Mouse (Mus musculus) macrophage (primary cell): ENCODE measurements around the gene Eif2ak4. TPM values are rescaled to one million over a fixed set of nuclear protein-coding genes. Genes with fewer than 3 reads are reported as not detected.
A peak's percentile ranks its signal among the peaks of the same experiment; 100 is the strongest.

Source experiments
- H3K27ac ChIP-seq: fragments of 350-480 bp; formaldehyde crosslinking; 2 replicates; pipeline ENCODE4 v1.9.0; 2021
- H3K36me3 ChIP-seq: fragments of 350-480 bp; formaldehyde crosslinking; 2 replicates; pipeline ENCODE4 v1.9.0; 2021; ENCODE audit errors: inconsistent target
- H3K4me3 ChIP-seq: fragments of 350-480 bp; formaldehyde crosslinking; 2 replicates; pipeline ENCODE4 v1.9.0; 2021; ENCODE audit errors: inconsistent target
- H3K79me2 ChIP-seq: fragments of 350-480 bp; formaldehyde crosslinking; 2 replicates; pipeline ENCODE4 v1.9.0; 2021; ENCODE audit errors: inconsistent target
- WGBS: methylation state at CpG from one replicate; pipeline ENCODE4 v1.1.7; 2026; ENCODE audit warnings: inconsistent platforms; ENCODE audit not compliant: missing documents; 5-methylcytosine and 5-hydroxymethylcytosine counted together
- polyA plus RNA-seq: library from polyadenylated mRNA; stranded (reverse); fragments of 250-400 nt; gene quantifications from 3 replicates; pipeline ENCODE4 v1.2.4, GENCODE M21; 2018; ENCODE audit warnings: inconsistent platforms

The Eif2ak4 gene
- polyA plus RNA-seq, 1 experiment from 2014 or later = 9.4 TPM

DNA sequence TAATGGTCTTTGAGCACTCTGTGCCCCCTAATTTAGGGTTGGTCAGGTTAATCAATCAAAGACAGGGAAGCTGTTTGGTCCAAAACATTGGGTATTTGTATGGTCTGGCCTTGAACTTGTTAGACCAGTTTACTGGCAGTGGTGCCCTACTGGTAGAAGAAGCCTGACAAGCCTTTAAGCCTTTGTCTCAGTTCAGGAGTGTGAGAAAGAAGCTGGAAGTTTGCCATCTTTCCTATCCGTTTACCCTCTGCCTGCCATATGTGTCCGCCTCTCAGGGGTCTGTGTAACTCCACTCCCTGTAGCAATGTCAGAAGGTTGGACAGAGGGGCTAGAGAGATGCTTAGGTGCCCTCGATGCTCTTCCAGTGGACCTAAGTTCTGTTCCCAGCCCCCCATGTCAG is 76.0 kb downstream of the Eif2ak4 start:
- no peak overlapping the region for H3K27ac ChIP-seq
- H3K4me3 ChIP-seq = no peak overlapping the region
- WGBS = 96% methylated on average over 3 of the region's 3 CpGs
- peaks cover 63% of the 10 kb centered on the region for H3K36me3 ChIP-seq
- no peaks in the 10 kb centered on the region for H3K79me2 ChIP-seq

- WGBS = 95% methylated on average over 2 of the region's 2 CpGs
- H3K36me3 ChIP-seq = peaks cover 75% of the 10 kb centered on the region
Measured at GRCm38 (mm10) chr2:118465894-118466293, 77.5 kb downstream of the Eif2ak4 start.

GRCm38 (mm10) chr2:118466601-118467000 is 78.2 kb downstream of the Eif2ak4 start:
- Histone ChIP-seq H3K27ac (no peak overlapping the region), H3K4me3 (no peak overlapping the region), H3K36me3 (peaks cover 76% of the 10 kb centered on the region), H3K79me2 (no peaks in the 10 kb centered on the region)
- 100% methylated on average over 1 of the region's 1 CpGs for WGBS

More at GRCm38 (mm10) chr2:118465894-118466293, 77.5 kb downstream of the Eif2ak4 start:
- H3K4me3 ChIP-seq = no peak overlapping the region
- no peak overlapping the region for H3K27ac ChIP-seq
- no peaks in the 10 kb centered on the region for H3K79me2 ChIP-seq

- no peak overlapping the region for H3K27ac ChIP-seq
- H3K79me2 ChIP-seq = no peaks in the 10 kb centered on the region
- H3K4me3 ChIP-seq = no peak overlapping the region
- peaks cover 76% of the 10 kb centered on the region for H3K36me3 ChIP-seq
Measured at GRCm38 (mm10) chr2:118468354-118468753, 79.9 kb downstream of the Eif2ak4 start.

DNA sequence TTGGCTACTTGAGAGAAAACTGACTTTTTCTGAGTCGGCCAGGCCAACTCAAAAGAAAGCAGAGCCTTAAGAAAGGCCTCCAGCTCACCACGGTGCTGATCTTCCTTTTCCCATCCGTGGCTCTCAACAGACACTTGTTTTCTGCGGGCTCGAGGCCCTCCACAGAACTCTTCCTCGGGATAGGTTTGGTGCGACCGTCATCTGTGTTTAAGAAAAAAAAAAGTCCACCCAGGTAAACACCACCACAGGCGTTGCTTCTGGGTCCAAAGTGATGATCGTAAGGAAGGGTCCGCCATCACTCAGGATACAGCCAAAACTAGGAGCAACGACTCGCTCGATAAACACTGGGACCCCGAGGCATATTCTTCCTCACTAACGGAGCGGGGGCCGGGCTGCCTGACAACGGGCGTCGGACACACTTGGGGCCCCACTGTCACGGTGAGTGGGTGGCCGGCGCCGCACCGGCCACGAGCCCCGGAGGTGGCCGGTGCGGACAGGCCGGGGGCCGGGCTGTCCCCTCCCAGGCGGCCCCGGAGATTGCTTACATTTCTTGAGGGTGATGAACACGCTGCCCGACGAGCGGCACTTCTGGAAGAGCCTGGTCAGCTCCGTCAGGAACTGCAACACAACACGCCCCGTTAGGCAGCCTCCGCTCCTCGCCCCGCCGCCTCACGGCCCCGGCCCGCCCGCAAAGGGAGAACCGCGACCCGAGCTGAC is 90.6 kb downstream of the Eif2ak4 start:
- Histone ChIP-seq H3K27ac (no peak overlapping the region; the same call in 1 of the 2 replicates), H3K36me3 (peaks cover 28% of the 10 kb centered on the region), H3K4me3 (peak overlapping the region; percentile 60), H3K79me2 (peaks cover 23% of the 10 kb centered on the region)
- WGBS = 2% methylated on average over 47 of the region's 52 CpGs

- Histone ChIP-seq H3K4me3 (peak within 1 kb of the TSS; percentile 60), H3K79me2 (peaks cover 23% of the 10 kb centered on the region), H3K36me3 (peaks cover 23% of the 10 kb centered on the region; the same call in 1 of the 2 replicates), H3K27ac (peak within 1 kb of the TSS; percentile 5; the same call in 1 of the 2 replicates)
- WGBS = under 1% methylated on average over 33 of the region's 35 CpGs
Measured at GRCm38 (mm10) chr2:118479550-118479909, 91.1 kb downstream of the Eif2ak4 start, which contains the start of gene Srp14. Gene Srp14 (minus strand): TSS chr2:118479711.

- no peak overlapping the region for H3K27ac ChIP-seq
- 94% methylated on average over 7 of the region's 7 CpGs for WGBS
- H3K4me3 ChIP-seq = no peak overlapping the region
- H3K79me2 ChIP-seq = peaks cover 23% of the 10 kb centered on the region
- H3K36me3 ChIP-seq = peaks cover 12% of the 10 kb centered on the region; the same call in 1 of the 2 replicates
Measured at GRCm38 (mm10) chr2:118480886-118481285, 92.5 kb downstream of the Eif2ak4 start.

- Histone ChIP-seq H3K27ac (no peak overlapping the region), H3K36me3 (no peaks in the 10 kb centered on the region), H3K79me2 (peaks cover 11% of the 10 kb centered on the region), H3K4me3 (no peak overlapping the region)
- WGBS = 94% methylated on average over 5 of the region's 5 CpGs
Measured at GRCm38 (mm10) chr2:118483032-118483431, 94.6 kb downstream of the Eif2ak4 start.

GRCm38 (mm10) chr2:118484386-118484898 is 96.0 kb downstream of the Eif2ak4 start:
- 94% methylated on average over 8 of the region's 9 CpGs for WGBS
- Histone ChIP-seq H3K36me3 (no peaks in the 10 kb centered on the region), H3K4me3 (no peak overlapping the region), H3K79me2 (no peaks in the 10 kb centered on the region), H3K27ac (no peak overlapping the region)

DNA sequence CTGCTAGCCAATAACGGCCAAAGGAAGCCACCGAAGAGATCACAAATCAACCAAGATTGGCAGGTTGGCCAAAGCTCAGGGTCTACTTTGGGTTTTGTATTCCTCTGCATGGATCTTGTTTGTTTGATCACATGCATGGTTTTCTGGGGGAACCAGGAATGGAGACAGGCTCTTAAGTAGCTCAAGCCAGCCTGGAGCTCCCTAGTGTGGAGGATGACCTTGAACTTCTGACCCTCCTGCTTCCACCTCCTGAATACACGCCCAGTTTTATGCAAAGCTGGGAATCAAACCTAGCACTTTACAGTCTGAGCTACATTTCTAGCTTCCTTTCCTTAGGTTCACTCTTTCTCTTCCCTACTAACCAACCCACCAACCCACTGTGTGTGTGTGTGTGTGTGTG is 97.0 kb downstream of the Eif2ak4 start:
- Histone ChIP-seq H3K27ac (no peak overlapping the region), H3K36me3 (no peaks in the 10 kb centered on the region), H3K79me2 (no peaks in the 10 kb centered on the region), H3K4me3 (no peak overlapping the region)
- 89% methylated on average over 3 of the region's 3 CpGs for WGBS

- Histone ChIP-seq H3K4me3 (no peak overlapping the region), H3K36me3 (no peaks in the 10 kb centered on the region), H3K79me2 (no peaks in the 10 kb centered on the region), H3K27ac (no peak overlapping the region)
- WGBS = 27% methylated on average over 12 of the region's 12 CpGs
Measured at GRCm38 (mm10) chr2:118486933-118487332, 98.5 kb downstream of the Eif2ak4 start.

DNA sequence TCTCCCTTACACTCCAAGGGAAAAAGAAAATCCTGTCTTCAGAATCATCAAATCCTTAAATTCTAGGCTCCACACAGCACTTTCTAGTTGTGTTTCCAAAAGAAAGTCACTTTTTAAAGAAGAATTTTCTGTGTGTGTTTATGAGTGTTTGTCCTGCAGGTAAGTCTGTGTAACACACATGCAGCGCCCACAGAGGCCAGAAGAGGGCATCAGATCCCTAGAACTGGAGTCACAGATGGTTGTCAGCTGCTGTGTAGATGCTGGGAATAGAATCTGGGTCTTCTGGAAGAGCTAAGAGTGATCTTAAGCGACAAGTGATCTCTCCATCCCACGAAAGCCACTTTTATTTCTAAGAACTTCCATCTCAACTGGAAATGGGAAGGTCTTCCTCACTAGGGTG is 99.4 kb downstream of the Eif2ak4 start:
- no peak overlapping the region for H3K4me3 ChIP-seq
- no peak overlapping the region for H3K27ac ChIP-seq
- no peaks in the 10 kb centered on the region for H3K79me2 ChIP-seq
- 93% methylated on average over 3 of the region's 3 CpGs for WGBS
- no peaks in the 10 kb centered on the region for H3K36me3 ChIP-seq

GRCm38 (mm10) chr2:118490241-118491091 is 102.0 kb downstream of the Eif2ak4 start:
- Histone ChIP-seq H3K27ac (peak overlapping the region; percentile 48), H3K4me3 (no peak overlapping the region), H3K79me2 (no peaks in the 10 kb centered on the region), H3K36me3 (no peaks in the 10 kb centered on the region)
- WGBS = 18% methylated on average over 10 of the region's 12 CpGs

DNA sequence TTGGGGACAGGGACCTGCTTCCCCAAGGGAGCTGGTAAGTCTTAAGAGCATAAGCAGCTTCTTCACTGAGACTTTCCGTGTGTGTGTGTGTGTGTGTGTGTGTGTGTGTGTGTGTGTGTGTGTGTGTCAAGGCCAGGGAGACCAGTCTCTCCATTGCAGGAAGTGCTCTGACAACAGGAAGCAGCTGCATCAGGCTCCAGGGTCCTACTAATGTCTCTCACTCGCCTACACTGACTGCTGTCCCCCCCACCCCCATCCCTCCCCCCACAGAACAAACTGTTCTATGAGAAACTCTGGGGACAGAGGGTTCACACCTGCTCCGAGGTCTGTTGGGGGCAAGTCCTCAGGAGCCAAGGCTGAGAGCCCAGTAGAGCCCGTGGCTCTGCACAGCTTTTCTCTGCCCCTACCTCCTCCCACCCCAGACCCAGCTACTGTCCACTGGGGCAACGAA is 102.9 kb downstream of the Eif2ak4 start:
- no peaks in the 10 kb centered on the region for H3K79me2 ChIP-seq
- H3K36me3 ChIP-seq = no peaks in the 10 kb centered on the region
- no peak overlapping the region for H3K4me3 ChIP-seq
- 40% methylated on average over 5 of the region's 5 CpGs for WGBS
- H3K27ac ChIP-seq = 0 out of 2 replicates have a peak overlapping the region, but pooled peaks have one; percentile 48
